Mouse (Mus musculus) testis, adult 10 weeks (tissue): ENCODE results near the gene Nudt15. TPM values are rescaled to one million over a fixed set of nuclear protein-coding genes. Genes with fewer than 3 reads are reported as not detected.

ENCODE experiments used
- polyA plus RNA-seq: library from polyadenylated mRNA; stranded (reverse); fragments of 350-450 nt; fragmentation: Illumina TruSeq; extraction: RNeasy Lipid Tissue Mini Kit (QIAGEN cat#74804); gene quantifications from one replicate; pipeline ENCODE4 v1.2.3, GENCODE M21; 2014; ENCODE audit warnings: low read depth, low replicate concordance

Gene Nudt15
- polyA plus RNA-seq = 4.4 TPM

GRCm38 (mm10) chr14:73548051-73548450, at the start of gene Nudt15:
Gene Nudt15 (minus strand): TSS chr14:73548242.

GRCm38 (mm10) chr14:73524766-73525448, 23.1 kb downstream of the Nudt15 start, which contains the start of gene Sucla2:
Gene Sucla2 (plus strand): TSS chr14:73525319.

GRCm38 (mm10) chr14:73509765-73510423, 38.1 kb downstream of the Nudt15 start, which contains the start of gene Med4:
Gene Med4 (plus strand): TSS chr14:73510025.

Other genes with a start within 250 kb of the Nudt15 start
- 49.9 TPM for gene Rb1, start 222.4 kb downstream of the Nudt15 start, polyA plus RNA-seq
- 251 TPM for gene Itm2b, start 163.0 kb downstream of the Nudt15 start, polyA plus RNA-seq
- gene Med4, start 38.2 kb downstream of the Nudt15 start, polyA plus RNA-seq = 59.2 TPM
- gene Sucla2, start 22.9 kb downstream of the Nudt15 start, polyA plus RNA-seq = 1,159 TPM
- not detected for gene Gm21750, start 113.0 kb upstream of the Nudt15 start, polyA plus RNA-seq